Mouse (Mus musculus): ENCODE data around the gene Raver1. TPM values are rescaled to one million over a fixed set of nuclear protein-coding genes. Genes with fewer than 3 reads are reported as not detected.

The Raver1 gene
- polyA plus RNA-seq, 1 experiment from 2014 or later = 36.8 TPM

- H3K4me1 ChIP-seq = peaks cover 69% of the 10 kb centered on the region
- 1% methylated on average over 7 of the region's 7 CpGs for WGBS
- H3K9ac ChIP-seq (replicated peaks) = peak overlapping the region; percentile 56; the same call in 1 of the 2 replicates
- H3K27ac ChIP-seq (replicated peaks) = no peak overlapping the region
- no peaks in the 10 kb centered on the region for H3K9me3 ChIP-seq
- H3K4me3 ChIP-seq = peak overlapping the region; percentile 53
- H3K27me3 ChIP-seq = peaks cover 86% of the 10 kb centered on the region
- ATAC-seq (replicated peaks) = no peak
- no peaks in the 10 kb centered on the region for H3K36me3 ChIP-seq
- peak overlapping the region; percentile 96 for H3K4me2 ChIP-seq (replicated peaks)
These were observed 59.3 kb downstream of the Raver1 start for GRCm38 (mm10) chr9:21032491-21032890.

- Histone ChIP-seq H3K36me3 (no peaks in the 10 kb centered on the region), H3K27me3 (peaks cover 81% of the 10 kb centered on the region), H3K9ac (replicated peaks) (peak within 1 kb of the TSS; percentile 56), H3K9me3 (no peaks in the 10 kb centered on the region), H3K4me2 (replicated peaks) (peak within 1 kb of the TSS; percentile 96), H3K4me3 (peak within 1 kb of the TSS; percentile 53), H3K27ac (replicated peaks) (peak within 1 kb of the TSS; percentile 20; the same call in 1 of the 2 replicates), H3K4me1 (peaks cover 63% of the 10 kb centered on the region)
- peak; percentile 42 for ATAC-seq (replicated peaks)
- under 1% methylated on average over 35 of the region's 35 CpGs for WGBS
These were observed 59.9 kb downstream of the Raver1 start, which contains the start of gene Icam5 for GRCm38 (mm10) chr9:21031896-21032351. Gene Icam5, plus strand, starts transcription at chr9:21032073.

GRCm38 (mm10) chr9:21031251-21031895 is 60.4 kb downstream of the Raver1 start:
- WGBS = under 1% methylated on average over 36 of the region's 36 CpGs
- H3K9ac ChIP-seq (replicated peaks) = peak overlapping the region; percentile 56
- no peaks in the 10 kb centered on the region for H3K36me3 ChIP-seq
- H3K9me3 ChIP-seq = no peaks in the 10 kb centered on the region
- peak overlapping the region; percentile 96 for H3K4me2 ChIP-seq (replicated peaks)
- H3K27ac ChIP-seq (replicated peaks) = peak overlapping the region; percentile 20; the same call in 1 of the 2 replicates
- peak; percentile 65 for ATAC-seq (replicated peaks)
- H3K27me3 ChIP-seq = peaks cover 75% of the 10 kb centered on the region
- H3K4me1 ChIP-seq = peaks cover 58% of the 10 kb centered on the region
- H3K4me3 ChIP-seq = peak overlapping the region; percentile 53

- peaks cover 70% of the 10 kb centered on the region for H3K27me3 ChIP-seq
- peak overlapping the region; percentile 96 for H3K4me2 ChIP-seq (replicated peaks)
- peak overlapping the region; percentile 53 for H3K4me3 ChIP-seq
- peaks cover 54% of the 10 kb centered on the region for H3K4me1 ChIP-seq
- ATAC-seq (replicated peaks) = peak; percentile 55
- 0 out of 2 replicates have a peak overlapping the region, but pooled peaks have one; percentile 56 for H3K9ac ChIP-seq (replicated peaks)
- WGBS = under 1% methylated on average over 13 of the region's 13 CpGs
- no peak overlapping the region for H3K27ac ChIP-seq (replicated peaks)
- no peaks in the 10 kb centered on the region for H3K36me3 ChIP-seq
- no peaks in the 10 kb centered on the region for H3K9me3 ChIP-seq
These were observed 61.0 kb downstream of the Raver1 start for GRCm38 (mm10) chr9:21030781-21031250.

- H3K4me3 ChIP-seq = no peak overlapping the region
- peaks cover 50% of the 10 kb centered on the region for H3K4me1 ChIP-seq
- H3K9me3 ChIP-seq = no peaks in the 10 kb centered on the region
- no peak overlapping the region for H3K27ac ChIP-seq (replicated peaks)
- WGBS = 17% methylated on average over 22 of the region's 22 CpGs
- no peak overlapping the region for H3K9ac ChIP-seq (replicated peaks)
- H3K27me3 ChIP-seq = peaks cover 67% of the 10 kb centered on the region
- ATAC-seq (replicated peaks) = no peak
- 0 out of 2 replicates have a peak overlapping the region, but pooled peaks have one; percentile 96 for H3K4me2 ChIP-seq (replicated peaks)
- H3K36me3 ChIP-seq = no peaks in the 10 kb centered on the region
These were observed 61.7 kb downstream of the Raver1 start for GRCm38 (mm10) chr9:21030055-21030600.

GRCm38 (mm10) chr9:21029291-21030054 is 62.3 kb downstream of the Raver1 start, which contains the start of gene Icam4:
Gene Icam4, plus strand, starts transcription at chr9:21029373.
- no peaks in the 10 kb centered on the region for H3K36me3 ChIP-seq
- H3K4me3 ChIP-seq = peak within 1 kb of the TSS; percentile 9
- peaks cover 60% of the 10 kb centered on the region for H3K27me3 ChIP-seq
- H3K9me3 ChIP-seq = no peaks in the 10 kb centered on the region
- peaks cover 47% of the 10 kb centered on the region for H3K4me1 ChIP-seq
- no peak within 1 kb of the TSS for H3K27ac ChIP-seq (replicated peaks)
- WGBS = 2% methylated on average over 37 of the region's 37 CpGs
- ATAC-seq (replicated peaks) = no peak
- peak within 1 kb of the TSS; percentile 44 for H3K4me2 ChIP-seq (replicated peaks)
- H3K9ac ChIP-seq (replicated peaks) = no peak within 1 kb of the TSS

- WGBS = 74% methylated on average over 6 of the region's 6 CpGs
- H3K4me3 ChIP-seq = no peak overlapping the region
- no peak overlapping the region for H3K9ac ChIP-seq (replicated peaks)
- H3K27ac ChIP-seq (replicated peaks) = no peak overlapping the region
- H3K4me2 ChIP-seq (replicated peaks) = no peak overlapping the region
- no peak for ATAC-seq (replicated peaks)
- peaks cover 46% of the 10 kb centered on the region for H3K4me1 ChIP-seq
- peaks cover 53% of the 10 kb centered on the region for H3K27me3 ChIP-seq
- H3K9me3 ChIP-seq = no peaks in the 10 kb centered on the region
- no peaks in the 10 kb centered on the region for H3K36me3 ChIP-seq
These were observed 63.2 kb downstream of the Raver1 start for GRCm38 (mm10) chr9:21028560-21029110.

GRCm38 (mm10) chr9:21027774-21028290 is 64.0 kb downstream of the Raver1 start:
- H3K4me1 ChIP-seq = peaks cover 38% of the 10 kb centered on the region
- ATAC-seq (replicated peaks) = no peak
- H3K4me3 ChIP-seq = no peak overlapping the region
- peaks cover 45% of the 10 kb centered on the region for H3K27me3 ChIP-seq
- 54% methylated on average over 8 of the region's 8 CpGs for WGBS
- H3K36me3 ChIP-seq = no peaks in the 10 kb centered on the region
- no peak overlapping the region for H3K9ac ChIP-seq (replicated peaks)
- no peaks in the 10 kb centered on the region for H3K9me3 ChIP-seq
- H3K27ac ChIP-seq (replicated peaks) = no peak overlapping the region
- no peak overlapping the region for H3K4me2 ChIP-seq (replicated peaks)

DNA sequence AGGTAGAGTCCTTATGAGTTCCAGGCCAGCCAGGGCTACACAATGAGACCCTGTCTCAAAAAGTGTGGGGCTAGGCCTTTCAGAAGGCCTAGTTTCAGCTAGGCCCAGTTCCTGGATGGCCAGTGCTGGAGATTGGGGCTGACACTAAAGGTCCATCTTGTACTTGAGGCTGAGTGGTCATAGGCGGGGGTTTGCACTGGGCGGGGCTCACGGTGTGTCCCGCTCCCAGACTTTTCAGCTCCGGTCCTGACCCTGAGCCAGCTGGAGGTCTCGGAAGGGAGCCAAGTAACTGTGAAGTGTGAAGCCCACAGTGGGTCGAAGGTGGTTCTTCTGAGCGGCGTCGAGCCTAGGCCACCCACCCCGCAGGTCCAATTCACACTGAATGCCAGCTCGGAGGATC is 65.0 kb downstream of the Raver1 start:
- H3K4me2 ChIP-seq (replicated peaks) = no peak overlapping the region
- H3K9me3 ChIP-seq = no peaks in the 10 kb centered on the region
- 85% methylated on average over 12 of the region's 12 CpGs for WGBS

GRCm38 (mm10) chr9:21025258-21025810 is 66.5 kb downstream of the Raver1 start:
- peaks cover 27% of the 10 kb centered on the region for H3K27me3 ChIP-seq

More for the DNA sequence above, 65.0 kb downstream of the Raver1 start:
- H3K9ac ChIP-seq (replicated peaks) = no peak overlapping the region
- no peak overlapping the region for H3K27ac ChIP-seq (replicated peaks)
- peaks cover 28% of the 10 kb centered on the region for H3K4me1 ChIP-seq
- no peaks in the 10 kb centered on the region for H3K36me3 ChIP-seq
- H3K4me3 ChIP-seq = no peak overlapping the region
- ATAC-seq (replicated peaks) = no peak
- peaks cover 35% of the 10 kb centered on the region for H3K27me3 ChIP-seq

More at GRCm38 (mm10) chr9:21025258-21025810, 66.5 kb downstream of the Raver1 start:
- H3K4me3 ChIP-seq = no peak overlapping the region
- no peak for ATAC-seq (replicated peaks)
- no peak overlapping the region for H3K27ac ChIP-seq (replicated peaks)
- 70% methylated on average over 19 of the region's 19 CpGs for WGBS
- H3K9me3 ChIP-seq = no peaks in the 10 kb centered on the region
- no peak overlapping the region for H3K9ac ChIP-seq (replicated peaks)
- no peak overlapping the region for H3K4me2 ChIP-seq (replicated peaks)
- H3K36me3 ChIP-seq = no peaks in the 10 kb centered on the region
- H3K4me1 ChIP-seq = peaks cover 13% of the 10 kb centered on the region

Measured in forebrain, embryonic 15.5 days (tissue).